Mouse (Mus musculus): Measurements from ENCODE around the gene Mta1.

- TF ChIP-seq POU5F1 (IDR thresholded peaks at IDR 0.05; ENCODE audit: borderline replicate concordance, low read length) (no peak), CTCF (conservative IDR thresholded peaks at IDR 0.05; ENCODE audit: low read length) (no peak), NANOG (IDR thresholded peaks at IDR 0.05; ENCODE audit: borderline replicate concordance, low read length) (no peak)
Observed at GRCm38 (mm10) chr12:113099470-113100237, 1.6 kb downstream of the Mta1 start.
